Mouse (Mus musculus) testis, postnatal 14 days (tissue): ENCODE measurements around the gene Ppp3ca.
A peak's percentile ranks its signal among the peaks of the same experiment; 100 is the strongest.

Source experiments
- DNase-seq: peaks from one replicate; pipeline ENCODE4 v3.0.0; 2021; ENCODE audit warnings: low spot score

The Ppp3ca gene

GRCm38 (mm10) chr3:136670110-136670359 lies at the start of gene Ppp3ca:
TSS of gene Ppp3ca (plus strand) at chr3:136670124.
- DNase-seq, result no peak

DNA sequence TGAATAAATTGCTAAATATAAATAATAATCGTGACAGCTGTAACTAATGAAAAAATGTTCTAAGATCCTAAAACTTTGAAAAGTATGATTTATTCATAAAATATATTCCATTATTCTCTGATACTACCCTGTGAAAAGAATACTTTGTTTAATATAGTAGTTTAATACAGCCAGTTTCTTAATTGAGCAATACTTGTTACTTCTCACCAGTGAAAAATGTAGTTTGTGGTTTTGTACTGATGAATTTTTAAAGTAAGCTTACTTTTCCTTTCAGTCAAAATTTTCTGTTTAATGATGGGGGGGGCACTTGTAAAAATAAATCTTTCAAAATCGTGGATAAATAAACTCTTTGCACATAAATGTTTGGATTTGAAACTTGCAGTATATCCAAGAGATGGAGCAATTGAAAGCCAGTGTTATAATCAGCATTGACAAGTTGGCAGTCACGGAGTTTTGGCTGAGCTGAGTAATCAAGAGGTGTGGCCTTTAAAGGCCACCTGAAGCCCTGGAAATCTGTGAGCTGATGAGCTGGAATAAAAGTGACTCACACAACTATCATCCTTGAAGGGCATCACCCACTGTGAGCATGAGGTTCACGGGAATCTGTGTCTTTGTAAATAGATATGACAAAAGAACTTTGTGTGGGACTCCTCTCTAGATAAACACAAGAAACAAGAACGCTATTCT lies 29.2 kb upstream of the Ppp3ca start:
- DNase-seq, result no peak

- DNase-seq, result no peak
Measured at GRCm38 (mm10) chr3:136650966-136651365, 19.0 kb upstream of the Ppp3ca start.

GRCm38 (mm10) chr3:136651496-136651895 lies 18.4 kb upstream of the Ppp3ca start:
- DNase-seq, result no peak

GRCm38 (mm10) chr3:136656460-136657035 lies 13.4 kb upstream of the Ppp3ca start:
- DNase-seq, result no peak

GRCm38 (mm10) chr3:136658681-136659080 lies 11.2 kb upstream of the Ppp3ca start:
- DNase-seq, result no peak

- DNase-seq, result no peak
Measured at GRCm38 (mm10) chr3:136665119-136665518, 4.8 kb upstream of the Ppp3ca start.

GRCm38 (mm10) chr3:136668072-136668471 lies 1.9 kb upstream of the Ppp3ca start:
- DNase-seq, result peak; percentile 83

GRCm38 (mm10) chr3:136669231-136670109 lies 454 bp upstream of the Ppp3ca start:
- DNase-seq, result peak; percentile 98

DNA sequence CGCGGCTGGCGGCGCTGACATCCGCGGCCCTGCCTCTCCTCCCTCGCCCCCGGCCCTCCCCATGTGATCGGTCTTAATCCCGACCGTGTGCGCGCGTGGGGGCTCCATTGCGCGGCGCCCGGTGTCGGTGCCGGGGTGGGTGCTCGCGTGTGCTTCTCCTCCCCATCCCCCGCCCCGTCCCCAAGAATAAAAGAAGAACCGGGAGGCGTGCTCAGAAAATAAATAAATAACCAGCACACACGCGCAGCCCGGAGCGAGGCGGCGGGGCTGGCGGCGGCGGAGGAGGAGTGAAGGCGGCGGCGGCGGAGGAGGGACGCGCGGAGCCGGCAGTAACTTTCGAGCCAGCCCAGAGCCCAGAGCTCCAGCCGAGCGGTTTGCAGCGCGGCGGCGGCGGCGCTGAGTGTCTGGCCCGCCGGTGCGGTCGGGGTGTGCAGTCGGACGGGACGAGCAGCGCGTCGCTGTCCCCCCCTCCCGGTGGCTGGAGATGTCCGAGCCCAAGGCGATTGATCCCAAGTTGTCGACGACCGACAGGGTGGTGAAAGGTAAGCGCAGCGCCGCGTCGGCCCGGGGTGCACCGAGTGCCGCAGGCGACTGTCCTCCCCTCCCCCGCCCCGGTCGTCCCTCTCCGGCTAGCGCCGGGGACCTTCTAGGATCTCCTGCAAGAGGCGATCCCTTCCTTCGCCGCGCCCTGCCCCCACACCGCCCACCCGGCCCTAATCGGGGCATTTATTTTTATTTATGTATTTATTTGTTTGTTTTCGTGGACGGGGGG lies 622 bp downstream of the Ppp3ca start:
- peak; percentile 41 for DNase-seq

DNA sequence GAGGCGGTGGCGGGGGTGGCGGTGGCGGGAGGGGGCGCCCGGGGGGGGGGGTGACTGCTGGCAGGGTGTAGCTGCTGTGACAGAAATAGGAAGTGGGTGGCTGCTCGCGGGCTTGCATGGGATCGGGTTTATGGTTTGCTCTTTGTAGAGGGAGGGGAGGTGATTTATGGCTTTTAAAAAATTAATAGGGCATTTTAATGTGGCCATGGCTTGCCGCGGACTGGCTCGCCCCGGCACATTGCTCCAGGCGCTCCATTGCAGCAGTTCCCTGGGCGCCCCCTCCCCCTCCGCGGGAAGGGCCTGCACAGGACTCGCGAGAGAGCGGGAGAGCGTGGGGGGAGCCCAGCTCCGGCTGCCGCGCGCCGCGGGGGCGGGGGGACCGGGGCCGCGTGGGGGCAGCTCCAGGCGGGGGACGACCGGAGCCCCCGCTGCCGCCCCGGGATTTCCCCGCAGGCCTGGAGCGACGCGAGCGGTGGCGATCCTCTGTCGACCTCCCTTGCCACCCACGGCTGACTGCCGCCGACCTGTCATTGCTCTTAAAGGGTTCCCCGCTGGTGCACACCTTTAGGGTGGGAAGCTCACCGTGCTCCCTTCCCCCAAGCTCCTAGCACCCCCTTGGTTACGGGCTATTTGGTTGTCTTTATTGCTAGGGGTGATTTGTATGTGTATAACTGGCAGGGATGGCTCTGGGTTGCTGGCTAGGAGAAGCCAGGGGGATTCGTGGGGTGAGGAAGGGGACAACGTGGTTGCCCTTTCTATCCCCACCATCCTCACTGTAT lies 1.4 kb downstream of the Ppp3ca start:
- peak; percentile 77 for DNase-seq

DNA sequence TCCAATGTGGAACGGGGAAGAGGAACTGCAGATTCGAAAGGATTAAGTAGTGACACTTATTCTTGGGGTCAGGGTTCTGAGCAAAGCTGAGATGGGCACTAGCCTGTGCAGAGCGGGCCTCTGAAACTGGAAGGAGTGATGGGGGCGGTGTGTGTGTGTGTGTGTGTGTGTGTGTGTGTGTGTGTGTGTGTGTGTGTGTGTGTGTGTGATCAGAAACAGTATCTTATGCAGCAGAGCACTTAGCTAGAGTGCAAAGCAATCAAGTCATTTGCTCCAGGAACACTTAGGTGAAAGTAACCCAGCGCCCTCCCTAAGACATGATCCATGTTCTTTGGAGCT lies 2.0 kb downstream of the Ppp3ca start:
- no peak for DNase-seq

DNA sequence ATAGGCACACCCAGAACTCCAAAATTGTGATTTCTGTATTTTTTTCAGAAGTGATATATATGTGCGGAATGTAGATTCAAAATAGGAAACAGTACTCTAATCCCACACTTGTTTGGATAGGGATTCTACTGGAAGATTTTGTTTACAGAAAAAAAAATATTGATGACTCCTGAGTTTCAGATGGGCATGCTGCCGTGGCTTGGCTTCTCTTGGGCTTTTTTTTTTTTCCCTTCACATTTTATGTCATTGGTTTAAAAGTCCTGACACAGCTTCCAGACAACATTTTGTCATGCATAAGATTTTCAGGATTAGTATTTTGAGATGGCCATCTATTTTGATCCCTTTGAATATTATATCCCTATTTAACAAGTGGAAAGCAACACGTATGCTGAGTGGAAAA lies 2.9 kb downstream of the Ppp3ca start:
- no peak for DNase-seq

DNA sequence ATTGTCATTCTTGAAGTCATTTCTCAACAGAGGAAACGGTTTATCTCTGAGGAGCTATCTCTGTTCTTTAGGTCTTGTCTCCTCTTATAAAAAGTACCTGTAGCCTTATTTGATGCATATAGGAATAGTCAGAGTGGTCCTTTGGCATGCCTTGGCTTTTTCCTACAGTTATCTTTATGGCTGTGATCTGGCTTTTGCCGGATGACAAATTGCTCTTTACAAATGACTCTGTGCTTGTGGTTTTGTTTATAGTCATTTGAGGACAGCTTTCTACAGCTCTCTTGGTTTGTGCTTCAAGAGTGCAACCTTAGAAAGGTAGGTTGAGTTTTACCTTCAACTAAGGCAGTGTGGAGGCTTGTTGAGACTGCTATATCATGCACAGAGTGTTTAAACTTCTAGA lies 3.4 kb downstream of the Ppp3ca start:
- no peak for DNase-seq

- no peak for DNase-seq
Measured at GRCm38 (mm10) chr3:136674486-136674885, 4.6 kb downstream of the Ppp3ca start.

- DNase-seq, result no peak
Measured at GRCm38 (mm10) chr3:136676991-136677390, 7.1 kb downstream of the Ppp3ca start.

DNA sequence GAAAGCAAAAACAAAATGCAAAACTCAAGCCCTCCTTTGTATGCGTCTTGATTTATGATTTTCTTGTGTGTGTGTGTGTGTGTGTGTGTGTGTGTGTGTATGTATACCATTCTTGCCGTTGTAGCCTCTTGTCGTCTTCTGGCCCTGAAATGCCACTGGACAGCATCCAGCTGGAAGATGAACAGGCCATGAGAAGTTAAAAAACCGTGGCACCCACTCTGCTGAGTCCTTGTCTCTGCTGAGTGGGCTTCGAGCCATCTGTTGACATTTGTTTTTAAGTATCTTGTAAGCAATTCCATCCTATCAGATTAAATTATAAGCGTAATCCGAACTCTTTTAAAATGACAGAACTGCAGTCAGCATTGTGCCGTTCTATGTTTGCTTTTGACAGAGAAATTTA lies 8.5 kb downstream of the Ppp3ca start:
- DNase-seq, result no peak

GRCm38 (mm10) chr3:136679903-136680491 lies 10.1 kb downstream of the Ppp3ca start:
- DNase-seq, result no peak

DNA sequence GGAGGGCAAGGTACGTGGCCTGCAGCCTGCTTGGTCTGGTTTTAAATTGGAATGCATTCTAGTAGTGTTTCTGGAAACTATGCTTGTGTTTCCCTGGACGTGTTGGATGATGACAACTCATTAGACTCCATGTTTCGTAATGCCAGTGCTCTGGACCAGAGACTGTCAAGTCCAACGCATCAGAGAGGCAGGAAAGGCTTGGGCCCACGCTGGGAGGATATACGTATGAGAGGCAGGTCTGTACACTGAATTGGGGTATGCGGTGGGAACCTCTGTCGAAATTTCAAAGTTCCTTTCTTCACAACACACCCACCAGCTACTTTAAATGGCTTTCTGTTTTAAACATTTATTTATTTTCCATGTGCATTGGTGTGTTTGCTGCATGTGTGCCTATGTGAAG lies 12.3 kb downstream of the Ppp3ca start:
- DNase-seq, result no peak

DNA sequence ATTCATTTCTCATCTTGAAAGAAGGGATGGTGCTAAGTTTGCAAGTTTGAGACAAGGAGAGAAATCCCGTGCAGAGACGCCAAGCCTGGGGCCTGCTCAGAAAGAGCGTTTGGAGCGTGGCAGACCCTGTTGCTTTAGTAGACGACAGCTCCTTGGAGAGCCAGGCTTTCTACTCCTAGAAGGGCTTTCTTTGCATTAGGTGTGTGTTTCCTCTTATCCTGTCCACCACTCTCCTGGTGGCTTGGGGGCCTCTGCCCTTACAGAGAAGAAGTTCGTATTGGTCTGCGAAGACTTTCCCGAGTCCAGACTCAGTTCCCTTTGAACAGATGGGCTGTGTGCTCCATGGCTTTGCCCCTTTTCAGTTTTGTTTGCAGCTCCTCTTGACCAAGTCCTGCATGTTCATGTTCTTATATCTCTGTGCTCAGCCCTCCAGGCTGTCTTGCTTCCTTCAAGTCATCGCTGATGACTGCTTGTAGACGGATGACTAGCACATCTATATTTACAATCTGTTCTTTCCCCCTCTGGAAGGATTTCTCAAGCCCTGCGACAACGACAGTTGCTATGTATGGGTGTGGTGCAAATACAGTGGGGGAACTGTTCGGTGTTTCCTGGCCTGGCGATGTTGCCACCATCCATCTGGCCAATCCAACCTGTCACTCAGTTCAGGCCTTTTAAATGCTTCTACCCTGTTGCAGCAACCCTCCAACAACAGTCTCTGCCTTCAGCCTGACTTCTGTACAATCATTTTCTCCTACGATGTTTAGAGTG lies 14.5 kb downstream of the Ppp3ca start:
- DNase-seq, result no peak

DNA sequence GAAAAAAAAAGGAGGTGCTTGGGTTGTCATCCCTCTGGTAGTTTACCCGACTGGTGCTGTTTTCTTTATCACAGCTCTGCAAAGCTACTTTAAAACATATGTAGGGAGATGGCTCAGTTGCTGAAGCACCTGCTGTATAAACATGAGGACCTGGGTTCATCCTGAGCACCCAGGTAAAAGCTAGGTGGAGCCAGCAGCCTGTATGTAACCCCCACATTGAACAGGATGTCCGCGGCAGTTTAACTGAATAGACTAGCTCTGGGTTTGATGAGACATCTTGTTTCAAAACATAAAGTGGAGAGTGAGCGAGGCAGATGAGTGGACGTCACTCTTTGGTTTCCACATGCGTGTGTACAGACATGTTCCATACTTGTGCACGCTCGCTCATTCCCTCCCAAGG lies 16.5 kb downstream of the Ppp3ca start:
- DNase-seq, result no peak
